Mouse (Mus musculus) v-Abl transformed pro-B cells (cell line): ENCODE results near the gene Mctp1.

Experiments used
- in situ Hi-C, 2 experiments: fragments of 400-800 bp; cut with MboI; formaldehyde crosslinking; loops; one replicate each; pipeline ENCODE4 v1.15.1; 2025; ENCODE audit not compliant: unreplicated experiment in 2 of 2

Mctp1 gene

GRCm38 (mm10) chr13:76808871-76809390, 424.6 kb downstream of the Mctp1 start:
- in situ Hi-C loops: no loop called here

GRCm38 (mm10) chr13:76809802-76810201, 425.5 kb downstream of the Mctp1 start:
- in situ Hi-C loops: no loop called here

- in situ Hi-C loops: no loop called here
Measured at GRCm38 (mm10) chr13:76810496-76810939, 426.2 kb downstream of the Mctp1 start.

- in situ Hi-C loops: no loop called here
Measured at GRCm38 (mm10) chr13:76823083-76823482, 438.7 kb downstream of the Mctp1 start.

GRCm38 (mm10) chr13:76824932-76825694, 440.8 kb downstream of the Mctp1 start:
- in situ Hi-C loops: loop anchor here in 1 of 2 experiments (25.0 kb wide), 1 partner anchor 1387 kb away; no protein-coding TSS in a partner anchor

- in situ Hi-C loops: loop anchor here in 1 of 2 experiments (25.0 kb wide), 1 partner anchor 1385 kb away; no protein-coding TSS in a partner anchor
Measured at GRCm38 (mm10) chr13:76827738-76828137, 443.4 kb downstream of the Mctp1 start.

- in situ Hi-C loops: loop anchor here in 1 of 2 experiments (25.0 kb wide), 1 partner anchor 1374 kb away; no protein-coding TSS in a partner anchor
Measured at GRCm38 (mm10) chr13:76838031-76838430, 453.7 kb downstream of the Mctp1 start.

- in situ Hi-C loops: loop anchor here in 1 of 2 experiments (25.0 kb wide), 1 partner anchor 1372 kb away; no protein-coding TSS in a partner anchor
Measured at GRCm38 (mm10) chr13:76840712-76841111, 456.4 kb downstream of the Mctp1 start.

- in situ Hi-C loops: loop anchor here (5.0 to 25.0 kb wide), 2 partner anchors 1358 to 1368 kb away; no protein-coding TSS in a partner anchor
Measured at GRCm38 (mm10) chr13:76844629-76845255, 460.4 kb downstream of the Mctp1 start.

- in situ Hi-C loops: no loop called here
Measured at GRCm38 (mm10) chr13:76850412-76851054, 466.2 kb downstream of the Mctp1 start.

- in situ Hi-C loops: no loop called here
Measured at GRCm38 (mm10) chr13:76854306-76854705, 470.0 kb downstream of the Mctp1 start.

GRCm38 (mm10) chr13:76855021-76855420, 470.7 kb downstream of the Mctp1 start:
- in situ Hi-C loops: no loop called here

GRCm38 (mm10) chr13:76857024-76857423, 472.7 kb downstream of the Mctp1 start:
- in situ Hi-C loops: no loop called here

- in situ Hi-C loops: no loop called here
Measured at GRCm38 (mm10) chr13:76858078-76858482, 473.7 kb downstream of the Mctp1 start.

- in situ Hi-C loops: no loop called here
Measured at GRCm38 (mm10) chr13:76870291-76870690, 486.0 kb downstream of the Mctp1 start.

- in situ Hi-C loops: no loop called here
Measured at GRCm38 (mm10) chr13:76877887-76878763, 493.8 kb downstream of the Mctp1 start.

- in situ Hi-C loops: no loop called here
Measured at GRCm38 (mm10) chr13:76879008-76879407, 494.7 kb downstream of the Mctp1 start.

- in situ Hi-C loops: no loop called here
Measured at GRCm38 (mm10) chr13:76884517-76885092, 500.3 kb downstream of the Mctp1 start.

GRCm38 (mm10) chr13:76892987-76893386, 508.7 kb downstream of the Mctp1 start:
- in situ Hi-C loops: no loop called here
